Comparison of ENCODE assay signal across 9 mouse cellular contexts in the genomic region with DNA sequence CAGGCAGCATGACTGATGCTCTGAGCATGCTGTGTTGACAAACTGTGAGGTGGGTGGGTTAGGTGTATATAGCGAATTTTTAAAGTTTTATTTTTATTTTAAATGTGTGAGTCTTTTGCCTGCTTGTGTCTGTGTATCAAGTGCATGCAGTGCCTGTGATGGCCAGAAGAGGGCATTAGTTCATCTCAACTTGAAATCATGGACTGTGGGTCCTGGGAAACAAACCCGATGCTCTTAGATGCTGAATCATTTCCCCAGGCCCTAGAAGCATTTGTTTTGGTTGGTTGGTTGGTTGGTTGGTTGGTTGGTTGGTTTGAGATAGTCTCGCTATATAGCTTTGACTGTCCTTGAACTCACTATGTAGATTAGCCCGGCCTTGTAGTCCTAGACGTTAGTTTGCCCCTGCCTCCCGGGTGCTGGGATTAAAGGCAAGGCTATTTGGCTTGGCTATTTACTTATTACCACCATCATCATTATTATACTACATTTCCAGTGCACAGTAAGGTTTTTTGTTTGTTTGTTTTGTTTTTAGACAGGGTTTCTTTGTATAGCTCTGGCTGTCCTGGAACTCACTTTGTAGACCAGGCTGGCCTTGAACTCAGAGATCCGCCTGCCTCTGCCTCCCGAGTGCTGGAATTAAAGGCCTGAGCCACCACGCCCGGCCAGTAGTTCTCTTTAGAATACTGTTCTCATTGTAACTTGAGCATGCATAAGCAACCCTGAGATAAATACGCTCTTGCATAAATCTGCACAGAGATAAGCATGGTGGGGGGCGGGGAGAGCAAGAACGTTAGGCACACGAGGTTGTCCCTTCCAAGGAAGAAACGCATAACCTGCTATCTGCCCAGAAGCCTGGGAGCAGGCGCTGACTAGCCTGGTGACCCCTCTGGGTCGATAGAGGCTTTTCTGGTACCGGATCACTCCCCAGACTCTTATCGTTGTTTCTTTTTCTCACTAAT. TPM values are rescaled to one million over a fixed set of nuclear protein-coding genes. Genes with fewer than 3 reads are reported as not detected.
DNase-seq lines count a peak whose midpoint lies in the region; ATAC-seq and TF ChIP-seq lines count a peak whose summit lies in the region.
"Had no signal": no experiment of that assay in that cellular context is flagged by ENCODE, and none has a peak within 500 bp of the region (broad histone marks: within the 10 kb centered on the region; RNA-seq: fewer than 3 reads in every experiment).

No protein-coding gene starts in this region.

- H3K4me1 ChIP-seq in kidney, adult 2 months (ENCODE audit: control insufficient read depth, insufficient read depth, low read length), result peaks cover 9% of the 10 kb centered on the region; the same call in 1 of the 2 replicates
- peaks cover 12% of the 10 kb centered on the region for H3K4me1 ChIP-seq in kidney, embryonic 15.5 days
- H3K4me1 ChIP-seq in CH12.LX (ENCODE audit: control insufficient read depth in 1 of 2, insufficient read depth in 2 of 2), result peaks cover 0 to 24% of the 10 kb centered on the region in 2 experiments; a peak in 2 of 4 replicates
- H3K4me1 ChIP-seq in liver, embryonic 13.5 days (replicated peaks), result peaks cover 46% of the 10 kb centered on the region
- no peaks in the 10 kb centered on the region; the same call in 1 of the 2 replicates for H3K4me1 ChIP-seq in spleen, adult 2 months (ENCODE audit: control insufficient read depth, insufficient read depth, insufficient read length)

- H3K27ac ChIP-seq in kidney, adult 2 months (ENCODE audit: insufficient read depth, low read depth, low read length), result no peak overlapping the region
- H3K27ac ChIP-seq in kidney, embryonic 15.5 days, result no peak overlapping the region
- no peak overlapping the region for H3K27ac ChIP-seq in CH12.LX (ENCODE audit: insufficient read depth, low read depth)
- peak overlapping the region; percentile 54 for H3K27ac ChIP-seq in liver, embryonic 13.5 days
- H3K27ac ChIP-seq in spleen, adult 2 months (ENCODE audit: insufficient read depth, low read length), result no peak overlapping the region
- H3K27ac ChIP-seq: lung, embryonic 15.5 days had no signal

- no peak for ATAC-seq in kidney, embryonic 15.5 days (replicated peaks; ENCODE audit: low FRiP score)
- ATAC-seq in liver, embryonic 13.5 days (ENCODE audit: low read depth), result peak; percentile 80

- peak; percentile 61 for TF ChIP-seq CTCF in kidney, adult 2 months (conservative IDR thresholded peaks at IDR 0.05; ENCODE audit: insufficient read depth, insufficient read length, low read depth, low read length)
- peak; percentile 68 to 72; a peak in 3 of 4 replicates for TF ChIP-seq CTCF in CH12.LX (conservative IDR thresholded peaks at IDR 0.05 in 1 of 2, IDR thresholded peaks at IDR 0.05 in 1 of 2; ENCODE audit: low read depth in 2 of 2, low read length in 2 of 2)
- TF ChIP-seq CTCF in spleen, adult 2 months (IDR thresholded peaks at IDR 0.05; ENCODE audit: extremely low read depth, insufficient read depth, insufficient read length, insufficient replicate concordance), result peak; percentile 27; the same call in 1 of the 2 replicates

- 86% methylated on average over 19 of the region's 19 CpGs for WGBS in kidney, adult 2 months
- 83% methylated on average over 19 of the region's 19 CpGs for WGBS in kidney, embryonic 15.5 days
- WGBS in liver, embryonic 13.5 days (ENCODE audit: insufficient replicate concordance), result 33% methylated on average over 19 of the region's 19 CpGs
- 74% methylated on average over 19 of the region's 19 CpGs for WGBS in spleen, adult 2 months

- TF ChIP-seq EP300 in CH12.LX (IDR thresholded peaks at IDR 0.05; ENCODE audit: low read length), result no peak

- H3K36me3 ChIP-seq in kidney, adult 2 months (ENCODE audit: control insufficient read depth, insufficient read depth, low read length), result no peaks in the 10 kb centered on the region
- H3K36me3 ChIP-seq in kidney, embryonic 15.5 days, result no peaks in the 10 kb centered on the region
- H3K36me3 ChIP-seq in CH12.LX (replicated peaks in 1 of 2; ENCODE audit: control insufficient read depth in 1 of 2, insufficient read depth in 1 of 2, low read length in 1 of 2), result no peaks in the 10 kb centered on the region
- H3K36me3 ChIP-seq in liver, embryonic 13.5 days, result no peaks in the 10 kb centered on the region
- no peaks in the 10 kb centered on the region for H3K36me3 ChIP-seq in spleen, adult 2 months (ENCODE audit: control insufficient read depth, insufficient read depth, low read length)
- H3K36me3 ChIP-seq: lung, embryonic 15.5 days had no signal

- H3K9ac ChIP-seq in kidney, embryonic 15.5 days, result no peak overlapping the region
- no peak overlapping the region for H3K9ac ChIP-seq in CH12.LX (ENCODE audit: insufficient read depth, low read depth)
- H3K9ac ChIP-seq in liver, embryonic 13.5 days, result no peak overlapping the region
- H3K9ac ChIP-seq: lung, embryonic 15.5 days had no signal

- in situ Hi-C loops in CH12.LX (cut with MboI; ENCODE audit: low pct_ligation_motif_present, low pct_unique_long_range_greater_than_20kb, low sequenced_read_pairs), result loop anchor here (5.0 kb wide), 1 partner anchor 37 kb away; no protein-coding TSS in a partner anchor

- no peak for TF ChIP-seq POLR2A in kidney, adult 2 months (IDR thresholded peaks at IDR 0.05; ENCODE audit: low read depth, low read length)
- TF ChIP-seq POLR2A in CH12.LX (IDR thresholded peaks at IDR 0.05; ENCODE audit: low read depth, low read length), result no peak
- TF ChIP-seq POLR2A in spleen, adult 2 months (IDR thresholded peaks at IDR 0.05; ENCODE audit: low read depth, low read length), result no peak

- peak; percentile 45 for TF ChIP-seq RAD21 in CH12.LX (IDR thresholded peaks at IDR 0.05; ENCODE audit: low read depth, low read length)

- dilution Hi-C loops in CH12.LX (cut with MboI; ENCODE audit: extremely low pct_ligation_motif_present, extremely low pct_unique_long_range_greater_than_20kb, low sequenced_read_pairs), result no loop called here

- H3K79me2 ChIP-seq in CH12.LX (replicated peaks; ENCODE audit: control insufficient read depth, extremely low read depth, insufficient read depth, poor library complexity, severe bottlenecking), result no peaks in the 10 kb centered on the region

- peak; percentile 74 for DNase-seq in kidney, adult 2 months
- peak; percentile 70 for DNase-seq in CH12.LX (ENCODE audit: extremely low read depth)
- DNase-seq in adrenal gland, postnatal 25 days, result peak; percentile 54
- peak; percentile 46 for DNase-seq in gastrocnemius, adult 8-10 months (ENCODE audit: low spot score in 2 of 2)
- peak; percentile 73 for DNase-seq in liver, embryonic 13.5 days
- DNase-seq in spleen, adult 2 months (ENCODE audit: low read depth in 1 of 2, low spot score in 2 of 2), result peak; percentile 29 to 52
- no peak for DNase-seq in adipocyte (ENCODE audit: low spot score)

- H3K27me3 ChIP-seq in kidney, adult 2 months (replicated peaks; ENCODE audit: control insufficient read depth, insufficient read depth, low read length), result no peaks in the 10 kb centered on the region
- H3K27me3 ChIP-seq in kidney, embryonic 15.5 days, result no peaks in the 10 kb centered on the region
- H3K27me3 ChIP-seq in CH12.LX (replicated peaks), result no peaks in the 10 kb centered on the region
- no peaks in the 10 kb centered on the region for H3K27me3 ChIP-seq in liver, embryonic 13.5 days
- no peaks in the 10 kb centered on the region for H3K27me3 ChIP-seq in spleen, adult 2 months (ENCODE audit: control insufficient read depth, insufficient read depth, low read length)
- H3K27me3 ChIP-seq: lung, embryonic 15.5 days had no signal

- H3K4me3 ChIP-seq in kidney, adult 2 months (ENCODE audit: insufficient read depth, low read depth, low read length), result no peak overlapping the region
- no peak overlapping the region for H3K4me3 ChIP-seq in kidney, embryonic 15.5 days (replicated peaks)
- no peak overlapping the region for H3K4me3 ChIP-seq in CH12.LX (replicated peaks in 1 of 3; ENCODE audit: low read depth in 2 of 3, low read length in 2 of 3, poor library complexity in 1 of 3)
- no peak overlapping the region for H3K4me3 ChIP-seq in liver, embryonic 13.5 days (replicated peaks)
- no peak overlapping the region for H3K4me3 ChIP-seq in spleen, adult 2 months (ENCODE audit: extremely low read depth, insufficient read depth, insufficient read length)
- H3K4me3 ChIP-seq: lung, embryonic 15.5 days had no signal

- no peak overlapping the region for H3K4me2 ChIP-seq in kidney, embryonic 15.5 days
- no peak overlapping the region for H3K4me2 ChIP-seq in CH12.LX (ENCODE audit: insufficient read depth, low read depth, poor library complexity, severe bottlenecking)
- 0 out of 2 replicates have a peak overlapping the region, but pooled peaks have one; percentile 8 for H3K4me2 ChIP-seq in liver, embryonic 13.5 days
- H3K4me2 ChIP-seq: lung, embryonic 15.5 days had no signal

- H3K9me3 ChIP-seq in kidney, embryonic 15.5 days (replicated peaks), result no peaks in the 10 kb centered on the region
- peaks cover 3% of the 10 kb centered on the region for H3K9me3 ChIP-seq in CH12.LX (replicated peaks; ENCODE audit: low read length)
- H3K9me3 ChIP-seq in liver, embryonic 13.5 days (replicated peaks), result no peaks in the 10 kb centered on the region
- H3K9me3 ChIP-seq: lung, embryonic 15.5 days had no signal

RNA-seq across cellular contexts. Expression of gene Mgarp, which starts 21.0 kb away (rescaled TPM):
- 0.80 TPM in 1 of 2 replicates, not detected in the other for polyA plus RNA-seq in kidney, adult 2 months (2012; rRNA removed)
- polyA plus RNA-seq in kidney, embryonic 15.5 days (2015; fragmentation: Nextera tagmentation; extraction: Ambion mirVana), result 5.3 and 11.4 TPM in 2 replicates
- total RNA-seq in CH12.LX (2012; rRNA removed) (not detected in 2 replicates), CH12.LX (2014; rRNA removed) (not detected in 2 replicates)
- 0.23 TPM in 1 of 2 replicates, not detected in the other for polyA plus RNA-seq in CH12.LX (2012; ENCODE audit: insufficient read length, low read depth)
- total RNA-seq in adrenal gland, postnatal 25 days (2021), result 637 and 688 TPM in 2 replicates
- under 1 TPM in 1 of 4 experiments, not detected in 3; 0.85 TPM for total RNA-seq in gastrocnemius, adult 8-10 months (2022)
- 1.1 TPM in 2 replicates for polyA plus RNA-seq in liver, embryonic 13.5 days (2015; fragmentation: Nextera tagmentation; extraction: Ambion mirVana)
- polyA plus RNA-seq in spleen, adult 2 months (2012; rRNA removed), result 0.36 TPM in 2 replicates

RNA-seq across cellular contexts. Expression of gene Ndufc1, which starts 33.2 kb away (rescaled TPM):
- 368 and 461 TPM in 2 replicates for polyA plus RNA-seq in kidney, adult 2 months (2012; rRNA removed)
- 771 and 842 TPM in 2 replicates for polyA plus RNA-seq in kidney, embryonic 15.5 days (2015; fragmentation: Nextera tagmentation; extraction: Ambion mirVana)
- total RNA-seq in CH12.LX (2012; rRNA removed) (213 and 233 TPM in 2 replicates), CH12.LX (2014; rRNA removed) (206 and 234 TPM in 2 replicates)
- polyA plus RNA-seq in CH12.LX (2012; ENCODE audit: insufficient read length, low read depth), result 109 and 159 TPM in 2 replicates
- 716 and 732 TPM in 2 replicates for total RNA-seq in adrenal gland, postnatal 25 days (2021)
- total RNA-seq in gastrocnemius, adult 8-10 months (2022), result 1,000 to 10,000 TPM in 2 of 4 experiments, 100 to 1,000 TPM in 2; 957 to 1,091 (median 1,034) TPM
- polyA plus RNA-seq in liver, embryonic 13.5 days (2015; fragmentation: Nextera tagmentation; extraction: Ambion mirVana), result 563 and 588 TPM in 2 replicates
- polyA plus RNA-seq in spleen, adult 2 months (2012; rRNA removed), result 35.6 and 44.9 TPM in 2 replicates

RNA-seq across cellular contexts. Expression of gene Elf2, which starts 35.1 kb away (rescaled TPM):
- 23.5 and 28.1 TPM in 2 replicates for polyA plus RNA-seq in kidney, adult 2 months (2012; rRNA removed)
- polyA plus RNA-seq in kidney, embryonic 15.5 days (2015; fragmentation: Nextera tagmentation; extraction: Ambion mirVana), result 58.2 and 73.7 TPM in 2 replicates
- 30.5 and 31.2 TPM in 2 replicates for total RNA-seq in CH12.LX (2012; rRNA removed)
- total RNA-seq in CH12.LX (2014; rRNA removed), result 41.2 and 42.8 TPM in 2 replicates
- 30.1 and 32.2 TPM in 2 replicates for polyA plus RNA-seq in CH12.LX (2012; ENCODE audit: insufficient read length, low read depth)
- 84.4 and 88.0 TPM in 2 replicates for total RNA-seq in adrenal gland, postnatal 25 days (2021)
- total RNA-seq in gastrocnemius, adult 8-10 months (2022), result 10 to 100 TPM; 45.1 to 52.6 (median 48.5) TPM
- 24.0 and 24.4 TPM in 2 replicates for polyA plus RNA-seq in liver, embryonic 13.5 days (2015; fragmentation: Nextera tagmentation; extraction: Ambion mirVana)
- 36.6 and 45.7 TPM in 2 replicates for polyA plus RNA-seq in spleen, adult 2 months (2012; rRNA removed)

RNA-seq across cellular contexts. Expression of gene Naa15, which starts 39.4 kb away (rescaled TPM):
- 2.3 and 3.5 TPM in 2 replicates for polyA plus RNA-seq in kidney, adult 2 months (2012; rRNA removed)
- 52.3 and 54.6 TPM in 2 replicates for polyA plus RNA-seq in kidney, embryonic 15.5 days (2015; fragmentation: Nextera tagmentation; extraction: Ambion mirVana)
- total RNA-seq in CH12.LX (2012; rRNA removed) (27.6 and 34.1 TPM in 2 replicates), CH12.LX (2014; rRNA removed) (59.0 and 59.9 TPM in 2 replicates)
- polyA plus RNA-seq in CH12.LX (2012; ENCODE audit: insufficient read length, low read depth), result 85.8 and 95.3 TPM in 2 replicates
- total RNA-seq in adrenal gland, postnatal 25 days (2021), result 56.0 and 65.8 TPM in 2 replicates
- 10 to 100 TPM; 40.5 to 53.0 (median 48.0) TPM for total RNA-seq in gastrocnemius, adult 8-10 months (2022)
- 34.5 and 47.1 TPM in 2 replicates for polyA plus RNA-seq in liver, embryonic 13.5 days (2015; fragmentation: Nextera tagmentation; extraction: Ambion mirVana)
- 1.7 and 2.1 TPM in 2 replicates for polyA plus RNA-seq in spleen, adult 2 months (2012; rRNA removed)
